Mouse (Mus musculus) hindbrain, embryonic 14.5 days (tissue): ENCODE measurements around the gene Pou2f1. TPM values are rescaled to one million over a fixed set of nuclear protein-coding genes. Genes with fewer than 3 reads are reported as not detected.

ENCODE experiments used
- ATAC-seq: fragments of 200-750 bp; cut with Nextera tagmentation; 2 replicates; pipeline ENCODE4 v1.8.0; 2017; ENCODE audit warnings: moderate number of reproducible peaks, mild to moderate bottlenecking, moderate TSS enrichment, moderate library complexity; ENCODE audit not compliant: low FRiP score
- DNase-seq: peaks from one replicate; pipeline ENCODE4 v3.0.0-alpha.2; 2015; ENCODE audit warnings: low spot score
- H3K27ac ChIP-seq: fragments of 300-500 bp; sonication (generic); 2 replicates; pipeline ENCODE4 v1.5.1; 2014; ENCODE audit warnings: mild to moderate bottlenecking, moderate library complexity
- H3K27me3 ChIP-seq: fragments of 300-500 bp; sonication (generic); 2 replicates; pipeline ENCODE4 v1.6.1; 2014; ENCODE audit warnings: mild to moderate bottlenecking, low read length, mixed read lengths; ENCODE audit not compliant: control insufficient read depth, insufficient read depth
- H3K36me3 ChIP-seq: fragments of 300-500 bp; sonication (generic); replicated peaks from 2 replicates; pipeline ENCODE4 v1.6.1; 2014; ENCODE audit not compliant: control insufficient read depth, insufficient read depth
- H3K4me1 ChIP-seq: fragments of 300-500 bp; sonication (generic); replicated peaks from 2 replicates; pipeline ENCODE4 v1.6.1; 2014; ENCODE audit warnings: antibody characterized with exemption, low read length, mixed read lengths; ENCODE audit not compliant: control insufficient read depth, insufficient read depth
- H3K4me2 ChIP-seq: fragments of 300-500 bp; sonication (generic); replicated peaks from 2 replicates; pipeline ENCODE4 v1.6.1; 2014; ENCODE audit warnings: mild to moderate bottlenecking, moderate library complexity
- H3K4me3 ChIP-seq: fragments of 300-500 bp; sonication (generic); replicated peaks from 2 replicates; pipeline ENCODE4 v1.5.1; 2014; ENCODE audit warnings: mild to moderate bottlenecking, low read length
- H3K9ac ChIP-seq: fragments of 300-500 bp; sonication (generic); 2 replicates; pipeline ENCODE4 v1.6.1; 2014
- H3K9me3 ChIP-seq: fragments of 300-500 bp; sonication (generic); 2 replicates; pipeline ENCODE4 v1.6.1; 2016; ENCODE audit warnings: low read length; ENCODE audit not compliant: control insufficient read depth
- WGBS: fragments of 180-500 bp; shearing (Covaris S2); extraction: QIAGEN DNeasy Blood & Tissue Kit; methylation state at CpG from one replicate; pipeline ENCODE4 v1.1.7; 2014; 5-methylcytosine and 5-hydroxymethylcytosine counted together
- polyA plus RNA-seq: library from polyadenylated mRNA; unstranded; fragments of >200 nt; fragmentation: Nextera tagmentation; extraction: Ambion mirVana; gene quantifications from 2 replicates; pipeline ENCODE4 v1.2.1, GENCODE M21; 2014

Pou2f1 gene
- polyA plus RNA-seq, 1 experiment from 2014 or later: 19.2 TPM

GRCm38 (mm10) chr1:165855759-165856545, 146.5 kb downstream of the Pou2f1 start:
- Histone ChIP-seq H3K9me3 (no peaks in the 10 kb centered on the region), H3K27ac (no peak overlapping the region), H3K9ac (no peak overlapping the region), H3K36me3 (no peaks in the 10 kb centered on the region), H3K27me3 (no peaks in the 10 kb centered on the region), H3K4me3 (no peak overlapping the region), H3K4me2 (no peak overlapping the region), H3K4me1 (no peaks in the 10 kb centered on the region)
- WGBS: 46% methylated on average over 9 of the region's 9 CpGs
- ATAC-seq: no peak
- DNase-seq: no peak

- Histone ChIP-seq H3K4me1 (no peaks in the 10 kb centered on the region), H3K9ac (no peak overlapping the region), H3K4me2 (no peak overlapping the region), H3K4me3 (no peak overlapping the region), H3K9me3 (no peaks in the 10 kb centered on the region), H3K36me3 (no peaks in the 10 kb centered on the region), H3K27ac (no peak overlapping the region), H3K27me3 (no peaks in the 10 kb centered on the region; the same call in 1 of the 2 replicates)
- peak; percentile 75 for DNase-seq
- 64% methylated on average over 10 of the region's 10 CpGs for WGBS
- no peak for ATAC-seq
These were observed 148.6 kb downstream of the Pou2f1 start for GRCm38 (mm10) chr1:165853729-165854420.

- Histone ChIP-seq H3K27me3 (no peaks in the 10 kb centered on the region; the same call in 1 of the 2 replicates), H3K4me2 (no peak overlapping the region), H3K27ac (no peak overlapping the region), H3K4me1 (no peaks in the 10 kb centered on the region), H3K36me3 (no peaks in the 10 kb centered on the region), H3K9me3 (no peaks in the 10 kb centered on the region), H3K4me3 (no peak overlapping the region), H3K9ac (no peak overlapping the region)
- ATAC-seq (no peak), DNase-seq (no peak)
- 57% methylated on average over 4 of the region's 4 CpGs for WGBS
These were observed 149.3 kb downstream of the Pou2f1 start for GRCm38 (mm10) chr1:165853131-165853721.

- ATAC-seq: no peak
- no peaks in the 10 kb centered on the region for H3K4me1 ChIP-seq
- H3K27me3 ChIP-seq: no peaks in the 10 kb centered on the region; the same call in 1 of the 2 replicates
- no peak overlapping the region for H3K4me2 ChIP-seq
- no peak overlapping the region for H3K27ac ChIP-seq
- no peaks in the 10 kb centered on the region for H3K36me3 ChIP-seq
- 57% methylated on average over 5 of the region's 5 CpGs for WGBS
- no peak for DNase-seq
- H3K9me3 ChIP-seq: no peaks in the 10 kb centered on the region
- H3K4me3 ChIP-seq: no peak overlapping the region
- H3K9ac ChIP-seq: no peak overlapping the region
These were observed 150.3 kb downstream of the Pou2f1 start for GRCm38 (mm10) chr1:165852131-165852530.

- peaks cover 14% of the 10 kb centered on the region for H3K27me3 ChIP-seq
- H3K9ac ChIP-seq: no peak overlapping the region
- WGBS: 84% methylated on average over 17 of the region's 17 CpGs
These were observed 152.7 kb downstream of the Pou2f1 start for GRCm38 (mm10) chr1:165849458-165850445.

GRCm38 (mm10) chr1:165848881-165849280, 153.6 kb downstream of the Pou2f1 start:
- Histone ChIP-seq H3K9ac (no peak overlapping the region), H3K4me2 (no peak overlapping the region), H3K4me3 (no peak overlapping the region), H3K4me1 (peaks cover 16% of the 10 kb centered on the region), H3K36me3 (no peaks in the 10 kb centered on the region), H3K9me3 (no peaks in the 10 kb centered on the region), H3K27me3 (peaks cover 20% of the 10 kb centered on the region), H3K27ac (no peak overlapping the region)
- DNase-seq: no peak
- WGBS: 78% methylated on average over 4 of the region's 4 CpGs
- no peak for ATAC-seq

More at GRCm38 (mm10) chr1:165849458-165850445, 152.7 kb downstream of the Pou2f1 start:
- no peak overlapping the region for H3K27ac ChIP-seq
- H3K4me3 ChIP-seq: no peak overlapping the region
- DNase-seq (no peak), ATAC-seq (no peak)
- peaks cover 9% of the 10 kb centered on the region for H3K4me1 ChIP-seq
- H3K36me3 ChIP-seq: no peaks in the 10 kb centered on the region
- no peaks in the 10 kb centered on the region for H3K9me3 ChIP-seq
- no peak overlapping the region for H3K4me2 ChIP-seq

GRCm38 (mm10) chr1:165848417-165848816, 154.1 kb downstream of the Pou2f1 start:
- H3K27me3 ChIP-seq: peaks cover 24% of the 10 kb centered on the region
- no peak overlapping the region for H3K9ac ChIP-seq
- peaks cover 16% of the 10 kb centered on the region for H3K4me1 ChIP-seq
- no peak overlapping the region for H3K4me2 ChIP-seq
- ATAC-seq (no peak), DNase-seq (no peak)
- WGBS: 85% methylated on average over 8 of the region's 8 CpGs
- H3K4me3 ChIP-seq: no peak overlapping the region
- no peak overlapping the region for H3K27ac ChIP-seq
- H3K36me3 ChIP-seq: no peaks in the 10 kb centered on the region
- H3K9me3 ChIP-seq: no peaks in the 10 kb centered on the region

GRCm38 (mm10) chr1:165845366-165845765, 157.1 kb downstream of the Pou2f1 start:
- peak overlapping the region; percentile 99 for H3K4me2 ChIP-seq
- no peaks in the 10 kb centered on the region for H3K36me3 ChIP-seq
- WGBS: 12% methylated on average over 14 of the region's 14 CpGs
- peak overlapping the region; percentile 43 for H3K4me3 ChIP-seq
- H3K9me3 ChIP-seq: no peaks in the 10 kb centered on the region
- peaks cover 22% of the 10 kb centered on the region for H3K4me1 ChIP-seq
- DNase-seq (no peak), ATAC-seq (no peak)
- H3K27ac ChIP-seq: no peak overlapping the region
- H3K27me3 ChIP-seq: peaks cover 47% of the 10 kb centered on the region
- peak overlapping the region; percentile 52; the same call in 1 of the 2 replicates for H3K9ac ChIP-seq
